Mouse (Mus musculus) bone marrow macrophage, adult 2 months (primary cell): ENCODE data around the gene Lrrc41. TPM values are rescaled to one million over a fixed set of nuclear protein-coding genes. Genes with fewer than 3 reads are reported as not detected.

Source experiments
- H3K27ac ChIP-seq: 2 replicates; pipeline ENCODE4 v1.5.1; 2012; ENCODE audit warnings: low read depth, low read length; ENCODE audit not compliant: insufficient read depth
- H3K4me1 ChIP-seq: 2 replicates; pipeline ENCODE4 v1.6.1; 2012; ENCODE audit warnings: low read length; ENCODE audit not compliant: control insufficient read depth, insufficient read depth
- H3K4me3 ChIP-seq: 2 replicates; pipeline ENCODE4 v1.5.1; 2012; ENCODE audit warnings: mild to moderate bottlenecking, low read length, moderate library complexity; ENCODE audit not compliant: insufficient read depth
- CTCF ChIP-seq: IDR thresholded peaks from 2 replicates; pipeline ENCODE4 v1.5.1; 2012; ENCODE audit warnings: low read depth, mild to moderate bottlenecking, low read length, moderate library complexity
- POLR2A ChIP-seq: IDR thresholded peaks from 2 replicates; pipeline ENCODE4 v1.6.1; 2012; ENCODE audit warnings: mild to moderate bottlenecking, low read depth, low read length, borderline replicate concordance
- polyA plus RNA-seq: library from polyadenylated mRNA; stranded (reverse); fragments of >200 nt; gene quantifications from 2 replicates; pipeline ENCODE4 v1.2.4, GENCODE M21; 2012; ENCODE audit not compliant: missing spikeins, insufficient read depth, insufficient read length

Lrrc41 gene
- polyA plus RNA-seq, 1 experiment, result 28.2 TPM

GRCm38 (mm10) chr4:116122762-116123161 is 47.7 kb downstream of the Lrrc41 start:
- Histone ChIP-seq H3K27ac (peak overlapping the region; percentile 37), H3K4me3 (peak overlapping the region; percentile 72), H3K4me1 (peaks cover 10% of the 10 kb centered on the region)
- TF ChIP-seq CTCF (no peak), POLR2A (no peak)

DNA sequence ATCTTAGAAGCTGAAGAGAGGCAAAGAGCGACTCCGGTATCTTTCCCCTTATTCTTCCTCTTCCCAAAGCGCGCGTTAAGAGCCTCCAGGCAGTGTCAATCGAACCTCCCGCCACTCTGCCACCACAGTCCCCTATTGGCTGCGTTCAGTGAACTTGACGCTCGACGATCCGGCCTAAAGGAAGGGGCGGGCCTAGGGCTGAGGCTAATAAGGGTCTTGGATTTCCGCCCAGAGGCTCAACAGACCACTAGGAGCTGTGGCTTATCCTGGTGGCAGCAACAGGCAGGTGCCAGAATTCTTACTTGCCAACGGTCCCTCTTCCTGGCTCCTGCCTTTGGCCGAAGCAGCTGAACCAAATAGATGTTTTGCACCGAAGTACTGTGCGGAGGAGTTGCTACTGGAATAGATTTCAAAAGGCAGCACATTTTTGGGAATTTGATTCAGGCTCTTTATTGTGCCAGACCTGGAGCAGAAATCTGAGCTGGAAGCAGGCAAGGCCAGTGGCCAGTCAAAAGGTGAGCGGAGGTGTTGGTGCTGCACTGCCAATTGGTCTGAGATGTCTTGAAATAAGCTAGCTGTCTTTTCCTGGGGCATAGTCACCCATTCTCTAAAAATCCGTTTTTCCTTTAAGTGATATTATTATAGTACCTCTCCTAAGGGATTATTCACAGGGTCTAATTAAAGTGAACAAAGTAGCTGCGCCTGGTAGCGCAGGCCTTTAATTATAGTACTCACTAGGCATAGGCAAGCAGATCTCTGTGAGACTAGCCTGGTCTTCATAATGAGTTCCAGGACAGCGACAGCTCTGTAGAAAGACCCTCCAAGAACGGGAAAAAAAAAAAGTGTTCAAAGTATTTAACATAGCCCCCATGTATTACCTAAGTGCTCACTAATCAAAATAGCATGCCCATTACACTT is 48.8 kb downstream of the Lrrc41 start, which contains the start of the genes Rad54l and Pomgnt1:
Rad54l (minus strand) TSS at position 89 of the 918 bp plus-strand sequence.
Pomgnt1 (plus strand) TSS at position 239 of the 918 bp plus-strand sequence.
- Histone ChIP-seq H3K27ac (peak within 1 kb of the TSS; percentile 43), H3K4me1 (peaks cover 8% of the 10 kb centered on the region), H3K4me3 (peak within 1 kb of the TSS; percentile 72)
- 0 out of 2 replicates have a peak, but pooled peaks have one; percentile 53 for TF ChIP-seq POLR2A
- no peak for TF ChIP-seq CTCF

DNA sequence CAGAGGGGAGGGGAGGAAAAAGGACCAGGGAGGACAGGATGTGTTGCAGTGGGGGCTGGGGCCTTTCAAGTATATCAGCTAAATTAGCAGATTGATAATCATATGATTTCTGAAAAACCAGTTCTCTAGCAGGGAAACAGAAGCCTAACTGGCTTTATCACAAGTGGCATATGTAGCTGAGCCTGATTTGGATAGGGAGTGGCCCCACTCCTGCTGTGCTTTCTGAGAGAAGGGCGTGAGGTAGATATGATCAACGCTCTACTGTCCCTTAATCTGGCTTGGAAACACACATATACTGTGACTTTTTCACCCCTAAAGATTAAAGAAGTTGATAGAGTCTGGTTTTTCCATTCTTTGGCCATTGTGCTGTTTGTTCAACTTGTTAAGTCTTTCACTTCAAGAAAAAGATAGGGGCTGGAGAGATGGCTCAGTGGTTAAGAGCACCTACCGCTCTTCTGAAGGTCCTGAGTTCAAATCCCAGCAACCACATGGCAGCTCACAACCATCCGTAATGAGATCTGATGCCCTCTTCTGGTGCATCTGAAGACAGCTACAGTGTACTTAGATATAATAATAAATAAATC is 50.8 kb downstream of the Lrrc41 start:
- no peak overlapping the region for H3K4me3 ChIP-seq
- H3K4me1 ChIP-seq, result peaks cover 8% of the 10 kb centered on the region
- H3K27ac ChIP-seq, result no peak overlapping the region
- TF ChIP-seq CTCF (no peak), POLR2A (no peak)

DNA sequence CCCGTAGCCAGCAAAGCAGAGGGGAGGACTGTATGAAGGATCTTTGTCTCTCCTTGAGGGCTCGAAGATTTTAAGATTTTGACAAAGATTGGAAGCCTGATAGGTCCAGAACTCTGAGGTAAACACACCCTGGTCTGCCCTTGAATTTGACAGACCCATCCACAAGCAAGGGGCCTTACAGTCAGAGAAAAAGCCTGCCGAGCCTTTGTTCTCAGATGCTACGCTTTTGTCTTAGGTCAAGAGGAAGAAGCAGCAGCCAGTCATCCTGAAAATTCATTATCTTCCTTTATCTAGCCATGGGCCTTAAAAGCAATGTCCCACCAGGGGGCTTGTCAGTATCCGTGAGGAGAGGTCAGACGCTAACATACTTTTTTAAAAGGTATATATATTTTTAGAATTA is 52.9 kb downstream of the Lrrc41 start:
- H3K4me1 ChIP-seq, result peaks cover 8% of the 10 kb centered on the region
- TF ChIP-seq CTCF (no peak), POLR2A (no peak)
- H3K27ac ChIP-seq, result no peak overlapping the region
- no peak overlapping the region for H3K4me3 ChIP-seq

DNA sequence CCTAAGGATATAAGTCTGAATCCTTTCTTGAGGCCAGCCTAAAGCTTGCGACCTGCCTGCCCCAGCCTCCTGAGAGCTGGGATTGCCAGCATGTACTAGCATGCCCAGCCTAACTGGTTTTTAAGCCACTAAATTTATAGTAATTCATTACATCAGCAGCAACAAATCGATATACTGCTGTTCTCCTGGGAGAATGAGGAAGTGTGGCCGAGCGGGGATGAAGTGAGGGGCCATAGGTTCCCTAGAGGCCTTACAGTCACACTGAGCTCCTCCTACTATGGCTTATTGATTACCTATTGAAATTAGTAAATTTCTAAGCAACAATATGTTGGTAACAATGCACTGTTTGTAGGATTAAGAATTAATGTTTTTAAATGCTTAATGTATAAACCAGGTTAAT is 58.1 kb downstream of the Lrrc41 start:
- Histone ChIP-seq H3K27ac (no peak overlapping the region), H3K4me1 (peaks cover 2% of the 10 kb centered on the region), H3K4me3 (no peak overlapping the region)
- no peak for TF ChIP-seq POLR2A
- TF ChIP-seq CTCF, result no peak

- Histone ChIP-seq H3K4me1 (peaks cover 2% of the 10 kb centered on the region), H3K4me3 (no peak overlapping the region), H3K27ac (no peak overlapping the region)
- TF ChIP-seq POLR2A (no peak), CTCF (peak; percentile 42; the same call in 1 of the 2 replicates)
Observed at GRCm38 (mm10) chr4:116134990-116135389, 59.9 kb downstream of the Lrrc41 start.

DNA sequence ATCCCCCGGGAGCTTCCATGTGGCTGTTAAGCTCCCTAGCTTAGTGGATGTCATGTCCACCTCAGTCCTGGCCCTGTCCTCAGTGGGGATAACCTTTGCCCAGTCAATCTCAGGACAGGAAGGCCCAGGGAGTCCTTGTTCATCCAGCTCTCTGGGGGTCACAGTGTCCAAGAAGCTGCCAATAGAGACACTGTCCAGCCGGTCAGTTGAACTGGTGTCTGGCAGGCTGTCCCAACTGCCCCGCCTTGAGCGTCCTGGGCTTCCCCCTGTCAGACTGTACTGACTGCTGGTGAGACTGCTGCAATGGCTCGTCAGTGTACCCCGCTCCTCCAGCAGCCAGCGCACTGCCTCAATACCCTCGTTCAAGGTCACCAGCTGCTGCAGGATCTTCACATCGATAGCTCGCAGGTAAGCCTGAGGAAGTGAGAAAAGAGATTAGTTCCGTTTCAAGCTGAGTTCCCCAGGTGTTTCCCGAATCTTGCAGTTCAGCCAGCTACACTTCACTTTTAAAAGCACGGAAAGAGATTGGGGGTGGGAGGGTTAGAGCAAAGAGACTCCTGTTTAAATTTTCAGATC is 62.4 kb downstream of the Lrrc41 start:
- no peak for TF ChIP-seq CTCF
- TF ChIP-seq POLR2A, result no peak
- peaks cover 2% of the 10 kb centered on the region for H3K4me1 ChIP-seq
- no peak overlapping the region for H3K4me3 ChIP-seq
- H3K27ac ChIP-seq, result no peak overlapping the region

DNA sequence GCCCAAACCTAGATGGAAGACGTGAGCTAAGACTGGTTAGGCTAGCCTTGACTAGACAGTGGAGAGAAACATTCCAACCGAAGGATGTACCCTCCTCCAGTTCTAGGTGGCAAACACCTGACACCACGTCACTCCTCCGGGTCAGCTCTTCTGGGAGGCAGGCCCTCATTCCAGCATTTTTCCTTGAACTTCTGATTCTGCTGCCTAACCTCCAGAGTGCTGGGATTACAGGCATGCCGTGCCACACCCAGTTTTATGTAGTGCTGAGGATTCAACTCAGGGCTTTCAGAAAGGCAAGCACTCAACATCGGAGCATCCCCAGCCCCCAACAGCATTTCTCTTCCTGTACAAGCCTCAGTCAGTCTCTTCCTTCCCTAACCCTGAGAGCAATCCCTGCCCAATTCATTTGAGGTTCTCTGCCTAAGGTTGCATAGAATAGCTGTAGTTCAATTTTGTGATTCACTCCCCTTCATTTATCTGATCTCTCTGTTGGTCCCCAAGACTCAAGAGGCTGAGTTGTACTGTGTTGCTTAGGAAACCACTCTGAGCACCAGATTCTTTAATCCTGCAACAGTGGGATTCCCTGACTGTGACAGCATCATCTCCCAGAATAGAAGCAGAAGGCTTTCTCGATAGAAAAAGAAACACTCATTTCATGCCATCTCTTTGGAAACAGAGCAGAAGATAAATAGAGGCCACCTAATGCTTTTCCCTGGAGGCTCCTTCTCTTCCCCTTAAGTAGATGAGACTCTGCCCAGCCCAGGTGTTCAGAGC is 65.9 kb downstream of the Lrrc41 start:
- no peak overlapping the region for H3K4me3 ChIP-seq
- H3K27ac ChIP-seq, result no peak overlapping the region
- no peak for TF ChIP-seq CTCF
- no peak for TF ChIP-seq POLR2A
- H3K4me1 ChIP-seq, result 0 out of 2 replicates have a peak, but pooled peaks cover 2% of the 10 kb centered on the region

GRCm38 (mm10) chr4:116141736-116142135 is 66.7 kb downstream of the Lrrc41 start:
- no peak overlapping the region for H3K27ac ChIP-seq
- TF ChIP-seq POLR2A (no peak), CTCF (no peak)
- no peak overlapping the region for H3K4me3 ChIP-seq
- 0 out of 2 replicates have a peak, but pooled peaks cover 2% of the 10 kb centered on the region for H3K4me1 ChIP-seq

DNA sequence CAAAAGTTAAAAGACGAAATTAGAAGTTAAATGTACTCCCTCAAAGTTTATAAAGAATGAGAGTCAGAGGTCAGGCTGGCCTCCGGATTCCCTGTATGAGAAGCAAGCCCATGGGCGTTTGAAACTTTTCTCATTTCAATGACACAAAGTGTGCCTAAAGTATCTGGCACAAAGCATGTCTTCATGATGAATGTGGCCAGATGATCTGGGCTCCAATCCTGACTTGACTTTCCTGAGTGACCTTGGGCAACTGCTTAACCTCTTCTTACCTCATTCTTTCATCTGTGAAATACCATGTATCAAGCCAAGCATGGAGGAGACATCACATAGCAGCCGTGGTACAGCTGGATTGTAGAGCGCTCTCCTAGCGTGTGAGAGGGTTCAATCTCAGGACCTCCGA is 67.2 kb downstream of the Lrrc41 start:
- H3K4me3 ChIP-seq, result no peak overlapping the region
- H3K4me1 ChIP-seq, result 0 out of 2 replicates have a peak, but pooled peaks cover 2% of the 10 kb centered on the region
- TF ChIP-seq CTCF (no peak), POLR2A (no peak)
- H3K27ac ChIP-seq, result no peak overlapping the region
